Mouse (Mus musculus) fat pad, adult 2 months (tissue): Measurements from ENCODE around the gene Ptprf.

Experiments
- DNase-seq: peaks from one replicate; pipeline ENCODE4 v3.0.0-alpha.2; 2011; ENCODE audit warnings: low read depth, low spot score; ENCODE audit errors: extremely low read depth

The Ptprf gene

DNA sequence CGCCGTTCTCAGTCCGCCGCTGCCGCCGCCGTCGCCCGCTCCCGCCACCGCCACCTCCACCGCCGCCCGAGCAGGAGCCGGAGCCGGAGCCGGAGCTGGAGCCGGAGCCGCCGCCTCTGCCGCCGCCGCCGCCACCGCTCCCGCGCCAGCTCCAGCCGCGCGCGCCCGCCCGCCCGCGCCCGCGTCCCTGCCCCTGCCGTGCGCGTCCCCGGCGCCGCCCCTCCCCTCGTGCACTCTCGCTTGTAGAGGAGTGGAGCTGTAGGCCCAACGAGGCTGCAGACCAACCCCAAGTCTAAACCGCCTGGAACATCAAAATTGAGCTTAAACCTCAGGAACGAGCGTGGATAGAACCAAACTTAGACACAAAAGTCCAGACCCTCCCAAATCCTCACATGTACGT lies at the start of gene Ptprf:
Gene Ptprf, minus strand, starts transcription at position 175 of the 400 bp plus-strand sequence.
- DNase-seq = no peak

DNA sequence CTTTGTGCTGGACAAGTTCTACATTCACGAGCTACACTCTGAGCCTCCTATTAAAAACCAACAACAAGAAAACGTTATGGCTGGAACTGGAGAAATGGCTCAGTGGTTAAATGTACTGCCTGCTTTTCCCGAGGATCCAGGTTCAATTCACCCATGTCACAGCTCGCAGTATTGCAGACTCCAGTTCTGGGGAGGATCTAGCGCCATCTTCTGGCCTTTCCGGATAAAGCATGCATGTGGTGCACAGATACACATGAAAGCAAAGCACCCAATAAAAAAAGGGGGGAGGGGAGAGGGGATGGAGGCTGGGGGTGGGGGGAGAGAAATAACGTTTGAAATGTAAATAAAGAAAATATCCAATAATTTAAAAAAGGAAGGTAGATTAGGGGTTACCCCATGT lies 45.5 kb upstream of the Ptprf start:
- DNase-seq = no peak

DNA sequence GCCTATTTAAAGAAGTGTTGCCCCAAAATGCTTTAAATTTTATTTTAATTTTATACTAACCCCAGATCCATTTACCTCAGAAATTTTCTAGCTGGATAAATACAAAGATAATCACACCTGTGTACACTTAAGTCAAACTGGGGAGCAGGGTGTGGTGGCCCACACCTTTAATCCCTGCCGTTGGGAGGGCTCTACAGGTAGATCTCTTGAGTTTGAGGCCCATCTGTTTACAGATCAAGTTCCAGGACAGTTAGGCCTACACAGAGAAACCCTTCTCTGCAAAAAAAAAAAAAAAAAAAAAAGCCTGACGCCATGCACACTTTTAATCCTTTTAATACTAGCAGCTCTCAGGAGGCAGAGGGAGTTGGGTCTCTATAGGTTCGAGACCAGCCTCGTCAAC lies 44.8 kb upstream of the Ptprf start:
- DNase-seq = no peak

DNA sequence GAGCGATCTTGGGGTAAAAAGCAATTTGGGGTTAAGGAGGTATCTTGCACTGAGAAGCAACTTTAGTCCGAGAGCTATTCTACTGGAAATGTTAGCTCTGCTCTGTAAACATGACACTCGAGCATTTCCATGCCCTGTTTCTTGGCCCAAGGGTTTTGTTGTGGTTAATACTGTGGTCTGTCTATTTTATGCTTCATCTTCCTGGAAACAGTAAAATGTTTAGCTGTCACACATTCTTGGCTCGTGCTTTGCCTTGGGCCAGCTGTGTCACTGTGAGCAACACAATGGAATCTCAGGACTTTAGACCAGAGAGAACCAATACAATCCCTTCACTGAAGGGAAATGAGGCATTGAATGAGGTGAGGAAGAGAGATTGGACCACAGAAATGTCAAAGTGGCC lies 40.6 kb upstream of the Ptprf start:
- DNase-seq = no peak

DNA sequence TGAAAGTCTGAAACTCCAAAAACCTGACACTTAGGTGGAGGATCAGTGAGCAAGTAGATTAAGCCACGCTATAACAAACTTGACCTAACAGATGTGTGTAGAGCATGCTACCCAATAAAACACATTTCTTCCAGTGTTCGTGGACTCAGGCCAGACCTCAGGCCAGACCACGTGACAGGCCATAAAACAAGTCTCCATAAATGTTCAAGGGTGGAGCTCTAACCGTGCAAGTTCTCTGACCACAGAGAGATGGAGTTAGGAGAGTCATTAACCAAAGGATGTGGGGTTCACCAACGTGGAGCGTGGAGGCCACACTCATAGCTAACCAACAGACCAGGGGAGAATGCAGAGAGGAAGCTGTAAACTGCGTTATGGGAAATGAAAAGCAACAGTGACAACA lies 35.3 kb upstream of the Ptprf start:
- DNase-seq = no peak

DNA sequence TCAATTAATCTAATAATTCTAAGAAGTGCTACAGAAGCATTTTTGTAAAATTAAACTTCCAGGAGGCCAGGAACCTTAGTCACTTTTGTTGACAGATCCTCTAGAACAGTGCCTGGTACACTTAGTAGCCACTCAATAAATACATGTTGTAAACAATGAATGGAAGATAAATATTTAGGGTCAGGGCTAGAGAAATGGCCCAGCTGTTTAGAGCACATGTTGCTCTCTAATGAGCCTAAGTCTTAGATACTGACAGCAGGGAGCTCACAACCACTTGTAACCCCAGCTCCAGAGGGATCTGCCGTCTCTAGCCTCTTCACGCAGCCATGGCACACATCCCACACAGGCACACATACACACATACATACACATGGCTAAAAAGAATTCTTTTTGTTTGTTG lies 29.4 kb upstream of the Ptprf start:
- DNase-seq = no peak

DNA sequence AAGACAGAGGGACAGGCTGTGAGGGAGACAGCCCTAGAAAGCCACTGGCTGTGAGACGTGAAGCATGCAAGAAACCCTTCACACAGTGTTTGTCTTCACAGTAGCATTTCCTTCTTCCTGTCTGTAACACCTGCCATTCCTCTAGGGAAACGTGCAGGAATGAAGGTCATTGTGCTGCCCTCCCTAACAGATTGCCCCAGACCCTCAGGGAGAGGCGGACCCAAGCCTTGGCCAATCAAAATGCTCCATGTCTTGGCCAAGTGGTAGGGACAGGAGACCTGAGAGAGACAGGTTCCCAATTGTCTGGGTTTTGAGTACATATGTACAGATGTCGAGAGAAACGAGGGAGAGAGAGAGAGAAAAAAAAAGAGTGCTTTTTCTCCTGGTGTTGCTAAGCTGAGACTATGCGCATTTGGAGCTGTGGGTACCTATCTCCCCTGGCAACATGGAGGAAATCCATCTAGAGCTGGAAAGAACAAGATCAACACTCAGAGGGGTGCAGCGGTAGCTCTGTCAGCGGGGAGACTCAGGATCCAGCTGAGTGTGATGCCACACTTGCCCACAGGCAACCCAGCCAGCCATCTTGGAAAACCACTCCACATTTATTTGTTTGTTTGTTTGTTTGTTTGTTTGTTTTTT lies 28.6 kb upstream of the Ptprf start:
- DNase-seq = no peak

DNA sequence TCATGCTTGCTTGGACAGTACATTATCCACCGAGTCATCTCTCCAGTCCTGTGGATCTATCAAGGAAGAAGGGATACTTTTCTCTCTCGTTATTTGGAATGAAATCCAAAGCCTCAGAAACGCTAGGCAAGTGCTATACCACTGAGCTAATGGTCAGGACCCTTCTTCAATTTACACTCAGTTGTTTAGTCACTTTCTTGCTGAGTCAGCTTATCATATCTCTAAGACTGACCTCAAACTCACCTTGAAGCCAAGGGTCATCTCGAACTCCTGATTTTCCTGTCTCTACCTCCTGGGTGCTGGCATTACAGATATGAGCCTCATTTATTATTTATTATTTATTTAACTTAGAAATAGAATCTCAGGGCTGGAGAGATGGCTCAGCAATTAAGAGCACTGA lies 25.5 kb upstream of the Ptprf start:
- DNase-seq = no peak

DNA sequence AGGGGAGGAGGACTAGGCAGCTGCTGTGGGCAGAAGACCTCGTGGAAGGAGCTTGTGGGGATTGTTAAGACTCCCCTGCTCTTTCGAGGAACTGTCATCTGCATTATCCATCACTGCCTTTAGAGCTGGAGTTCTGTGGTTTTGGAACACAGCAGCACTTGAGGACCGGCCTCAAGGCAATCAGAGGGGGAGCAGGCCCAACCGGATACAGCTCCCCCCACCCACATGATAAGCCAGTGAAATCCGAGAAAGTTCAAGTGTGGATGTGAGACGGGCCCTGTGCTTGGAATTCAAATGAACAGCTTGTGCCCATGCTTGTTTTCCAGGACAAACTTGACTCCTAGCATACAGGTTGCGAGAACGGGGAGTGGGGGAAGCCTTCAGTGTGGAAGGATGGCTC lies 24.1 kb upstream of the Ptprf start:
- no peak for DNase-seq

DNA sequence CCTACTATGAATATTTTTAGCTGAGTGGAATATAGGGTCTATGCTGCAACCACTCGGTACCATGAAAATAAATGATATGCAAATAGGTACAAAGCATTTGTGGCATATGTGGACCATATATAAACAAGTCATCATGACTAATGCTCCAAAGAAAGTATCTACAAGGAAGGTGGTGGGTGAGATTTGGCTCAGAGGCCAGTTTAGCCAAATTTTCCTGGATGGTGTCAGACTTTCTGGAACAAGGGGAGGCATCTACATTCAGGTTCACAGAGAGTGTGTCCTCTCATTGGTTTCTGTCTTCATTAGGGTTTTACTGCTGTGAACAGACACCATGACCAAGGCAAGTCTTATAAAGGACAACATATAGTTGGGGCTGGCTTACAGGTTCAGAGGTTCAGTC lies 19.3 kb upstream of the Ptprf start:
- no peak for DNase-seq

DNA sequence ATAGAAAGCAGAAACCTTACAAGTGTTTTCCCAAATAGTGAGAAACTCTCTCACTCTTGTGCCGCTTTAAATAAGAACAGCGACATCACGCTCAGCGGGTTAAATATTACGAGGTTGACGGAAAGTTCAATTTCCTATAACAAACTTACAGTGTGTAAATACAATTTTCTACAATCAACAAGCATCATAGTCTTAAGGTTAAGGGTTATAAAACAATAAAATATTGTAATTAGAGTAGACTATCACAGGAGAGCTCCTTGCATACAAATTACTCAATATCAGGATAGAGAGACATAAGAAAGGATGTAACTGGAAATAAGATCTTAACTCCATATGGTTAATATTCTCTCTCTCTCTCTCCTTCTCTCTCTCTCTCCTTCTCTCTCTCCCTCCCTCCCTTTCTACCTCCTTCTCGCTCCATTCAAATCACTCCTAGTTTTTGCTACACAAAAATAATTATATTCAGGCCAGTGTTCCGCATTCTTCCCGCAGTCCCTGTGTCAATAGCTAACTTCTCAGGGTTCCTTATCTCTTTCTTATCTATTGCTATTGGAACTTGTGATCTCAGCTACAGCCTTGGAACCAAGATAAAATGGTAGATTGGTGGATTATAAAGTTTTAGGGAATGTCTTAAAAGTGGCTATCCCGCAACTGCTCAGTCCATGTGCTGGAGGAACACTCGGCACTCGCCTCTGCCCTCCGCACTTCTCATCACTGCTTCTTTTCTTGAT lies 16.5 kb upstream of the Ptprf start:
- no peak for DNase-seq

DNA sequence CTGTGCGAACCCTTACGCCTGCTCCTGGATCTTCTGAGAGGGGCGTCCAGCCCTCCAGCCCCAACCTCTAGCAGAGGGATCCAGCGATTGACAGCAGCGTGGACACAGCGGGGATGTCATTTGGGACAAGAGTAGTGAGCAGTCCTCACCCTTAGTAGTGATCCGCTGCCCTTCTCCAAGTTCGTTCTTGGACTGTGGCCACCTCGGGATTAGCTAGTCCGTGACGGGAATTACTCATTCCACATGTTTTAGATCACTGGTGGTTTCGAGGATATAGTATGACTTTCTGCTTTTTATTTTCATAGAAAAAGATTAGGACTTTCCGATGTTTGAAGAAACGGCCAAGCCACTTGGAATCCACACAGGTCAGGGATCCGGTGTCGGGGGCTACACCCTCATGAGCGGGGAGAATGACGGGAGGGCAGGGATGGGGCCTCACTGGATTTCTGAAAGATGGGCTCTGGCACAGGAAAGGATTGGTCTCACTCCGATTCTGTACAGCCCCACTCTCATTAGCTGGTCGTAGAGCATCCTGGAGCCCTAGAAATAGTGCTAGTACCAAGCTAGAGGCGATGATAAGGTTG lies 15.0 kb upstream of the Ptprf start:
- no peak for DNase-seq

DNA sequence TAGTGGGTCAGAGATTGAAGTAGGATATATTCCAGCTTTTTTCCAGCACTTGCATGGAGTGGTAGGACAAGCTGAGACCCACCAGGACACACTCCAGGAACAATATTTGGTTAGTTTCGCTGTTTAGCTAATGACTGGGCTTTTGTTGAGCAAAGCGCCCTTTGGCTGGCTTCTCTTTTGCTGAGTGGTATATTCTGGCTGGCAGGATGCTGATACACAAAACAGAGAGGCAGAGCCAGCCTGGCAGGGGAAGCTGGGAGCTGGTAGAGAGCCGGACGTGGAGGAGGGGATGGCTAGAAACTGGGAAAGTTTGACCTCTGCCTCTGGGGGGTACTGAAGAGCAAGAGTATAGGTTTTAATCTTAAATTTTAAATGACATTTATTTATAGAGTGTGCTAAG lies 13.8 kb upstream of the Ptprf start:
- DNase-seq = no peak

DNA sequence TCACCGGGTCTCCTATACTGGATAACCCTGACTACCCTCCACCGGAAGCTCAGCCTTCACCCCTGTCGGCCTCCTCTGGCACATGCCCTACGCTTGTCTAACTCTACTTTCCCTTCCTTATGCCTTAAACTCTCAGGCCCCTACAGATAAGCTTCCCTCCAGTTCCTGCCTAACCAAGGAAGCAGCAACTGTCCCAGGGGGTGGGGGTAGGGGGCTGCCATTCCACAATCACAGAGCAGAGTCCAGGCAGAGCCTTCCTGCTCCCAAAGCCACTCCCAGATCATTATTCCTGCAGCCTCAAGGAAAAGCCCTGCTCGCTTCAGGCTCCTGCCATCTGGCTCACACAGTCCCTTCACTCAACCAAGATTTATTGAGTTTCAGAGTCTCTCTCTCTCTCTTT lies 6.6 kb upstream of the Ptprf start:
- DNase-seq = no peak

DNA sequence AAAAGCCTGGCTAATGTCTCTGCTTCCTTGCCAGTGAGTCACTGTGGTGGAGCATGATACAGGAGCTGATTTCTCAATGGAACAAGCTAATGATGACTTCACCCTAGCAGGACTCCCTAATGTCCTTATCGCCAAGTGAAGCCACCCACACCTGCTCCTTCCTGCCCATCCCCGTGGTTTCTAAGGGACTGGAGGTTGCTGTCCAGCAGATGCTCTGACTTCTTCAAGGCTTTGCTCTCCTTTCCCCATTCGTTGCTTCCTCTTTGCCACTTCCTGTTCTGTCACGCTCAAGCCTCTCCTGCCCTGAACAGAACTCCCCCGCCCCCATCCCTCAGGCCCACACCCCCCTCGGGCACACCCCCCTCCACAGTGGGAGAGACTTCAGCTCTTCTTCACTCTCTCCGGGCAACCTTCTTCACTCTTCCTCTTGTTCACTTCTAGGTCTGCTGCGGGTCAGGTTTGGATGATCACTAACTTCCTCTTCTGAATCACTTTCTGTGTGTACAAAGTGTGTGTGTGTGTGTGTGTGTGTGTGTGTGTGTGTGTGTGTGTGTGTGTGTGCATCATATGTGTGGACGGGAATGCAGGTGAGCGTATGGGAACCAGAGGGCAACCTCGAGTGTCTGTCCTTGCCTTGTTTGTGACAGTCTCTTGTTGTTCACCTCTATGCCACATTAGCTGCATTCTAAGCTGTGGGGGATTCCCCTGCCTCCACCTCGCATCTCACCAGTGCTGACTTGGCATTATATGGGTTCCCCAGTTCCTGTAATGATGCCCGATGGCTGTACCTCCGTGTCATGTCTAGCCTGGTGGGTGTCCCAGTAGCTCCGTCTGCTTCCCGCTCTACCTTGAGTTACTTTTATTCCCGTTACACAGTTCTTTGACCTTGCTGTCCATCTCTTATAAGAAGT lies 4.7 kb upstream of the Ptprf start:
- no peak for DNase-seq

DNA sequence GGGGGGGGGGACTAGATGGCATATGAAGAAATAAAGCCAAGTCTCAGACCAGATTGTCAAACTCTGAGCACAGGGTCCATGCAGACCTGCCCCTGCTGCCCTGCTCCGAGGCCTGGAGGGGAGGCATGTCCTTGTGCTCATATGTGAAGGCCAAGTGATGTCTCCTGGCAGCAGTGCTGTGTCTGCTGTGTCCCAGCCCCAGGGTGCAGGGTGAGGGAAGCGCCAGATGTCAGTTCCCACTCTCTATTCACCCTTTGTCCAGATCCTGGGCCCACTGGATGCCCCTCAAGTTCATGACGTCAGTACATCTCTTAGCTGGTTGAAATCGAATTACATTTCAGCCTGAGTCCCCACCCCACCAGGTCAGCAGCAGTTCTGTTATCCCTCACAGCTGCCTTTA lies 3.6 kb upstream of the Ptprf start:
- no peak for DNase-seq

DNA sequence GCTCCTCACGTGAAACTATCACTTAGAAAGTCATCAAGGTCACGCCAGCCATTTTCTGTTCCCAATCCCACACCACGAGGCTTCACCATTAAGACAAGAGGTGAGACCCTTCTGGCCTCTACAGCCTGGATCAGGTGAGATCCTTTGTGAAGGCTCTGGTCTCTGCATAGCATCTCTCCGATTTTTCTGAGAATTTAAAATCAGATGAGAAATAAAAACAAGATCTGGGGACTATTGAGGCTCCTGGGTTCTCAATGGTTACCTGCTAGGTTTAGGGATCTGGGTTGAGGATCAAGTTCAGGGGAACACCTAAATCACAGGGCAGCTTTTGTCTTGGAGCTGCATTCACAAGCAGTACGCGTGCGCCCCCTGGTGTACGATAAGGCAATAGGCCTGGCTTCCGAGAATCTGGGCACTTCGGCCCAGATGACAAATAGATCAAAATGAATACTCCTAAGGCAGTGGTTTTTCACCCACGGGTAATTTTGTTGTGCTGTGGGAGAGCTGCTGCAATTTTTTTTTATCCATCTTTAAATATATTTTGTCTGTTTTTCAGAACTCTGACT lies 1.6 kb upstream of the Ptprf start:
- DNase-seq = no peak

DNA sequence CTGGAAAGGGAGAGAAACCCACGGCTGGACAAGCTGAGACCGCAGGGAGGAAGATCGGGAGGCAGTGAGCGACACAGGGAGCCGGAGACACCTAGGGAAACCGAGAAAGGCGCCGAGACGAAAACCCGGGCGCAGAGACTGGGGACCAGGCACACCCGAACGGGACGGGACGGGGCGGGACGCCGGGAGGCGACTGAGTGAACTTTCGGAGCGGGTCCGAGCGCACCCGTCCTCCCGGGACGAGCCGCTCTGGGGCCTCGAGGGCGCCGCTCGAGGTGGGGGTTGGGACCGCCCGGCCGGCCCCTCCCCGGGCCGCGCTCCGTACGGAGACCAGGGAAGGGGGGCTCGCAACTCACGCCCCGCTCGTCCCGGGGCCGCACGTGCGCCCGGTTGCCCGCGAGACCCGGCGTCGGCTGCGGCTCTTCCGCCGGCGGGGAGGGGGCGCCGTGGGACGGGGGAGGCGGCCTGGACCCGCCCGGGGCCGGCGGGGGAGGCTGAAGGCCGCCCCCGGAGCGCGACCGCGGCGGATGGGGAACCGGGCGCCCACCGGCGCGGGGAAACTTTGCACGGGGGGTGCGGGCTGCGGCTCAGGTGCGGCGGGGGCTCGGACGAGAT lies 682 bp downstream of the Ptprf start:
- DNase-seq = no peak

DNA sequence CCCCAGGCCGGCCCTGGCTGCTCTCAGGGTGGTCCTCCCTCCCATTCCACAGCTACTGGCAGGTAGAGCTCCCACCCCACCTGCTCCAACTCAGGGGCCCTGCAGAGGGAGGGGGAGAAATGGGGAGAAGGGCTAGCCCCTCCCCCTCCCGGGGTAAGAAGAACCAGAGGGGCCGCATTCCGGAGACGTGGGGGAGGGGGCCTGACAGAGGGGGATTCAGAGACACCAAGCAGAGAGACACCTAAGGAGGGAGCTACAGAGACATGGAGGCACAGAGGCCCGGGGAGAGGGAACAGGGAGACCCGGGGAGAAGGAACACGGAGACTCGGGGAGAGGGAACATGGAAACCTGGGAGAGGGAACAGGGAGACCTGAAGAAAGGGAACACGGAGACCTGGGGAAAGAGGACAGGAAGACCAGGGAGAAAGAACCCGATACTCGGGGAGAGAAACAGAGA lies 1.2 kb downstream of the Ptprf start:
- DNase-seq = no peak

DNA sequence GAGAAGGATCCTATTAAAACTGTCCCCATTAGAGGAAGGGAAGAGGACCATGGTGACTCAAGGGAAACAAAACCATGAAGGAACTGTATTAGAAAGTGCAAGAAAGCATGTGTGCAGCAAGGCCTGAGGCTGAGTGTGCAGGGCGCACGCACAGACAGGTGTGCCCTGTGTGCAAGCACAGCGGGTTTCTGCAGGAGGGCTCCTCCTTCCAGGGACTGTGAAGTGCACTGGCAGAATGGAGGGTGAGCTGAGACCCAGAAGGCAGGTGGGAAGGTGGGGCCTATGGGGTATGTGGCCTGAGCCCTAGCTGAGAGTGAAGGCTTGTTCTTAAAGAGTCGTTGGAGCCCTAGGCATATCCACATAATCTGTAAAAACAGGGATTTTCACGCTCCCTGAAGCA lies 1.9 kb downstream of the Ptprf start:
- no peak for DNase-seq

DNA sequence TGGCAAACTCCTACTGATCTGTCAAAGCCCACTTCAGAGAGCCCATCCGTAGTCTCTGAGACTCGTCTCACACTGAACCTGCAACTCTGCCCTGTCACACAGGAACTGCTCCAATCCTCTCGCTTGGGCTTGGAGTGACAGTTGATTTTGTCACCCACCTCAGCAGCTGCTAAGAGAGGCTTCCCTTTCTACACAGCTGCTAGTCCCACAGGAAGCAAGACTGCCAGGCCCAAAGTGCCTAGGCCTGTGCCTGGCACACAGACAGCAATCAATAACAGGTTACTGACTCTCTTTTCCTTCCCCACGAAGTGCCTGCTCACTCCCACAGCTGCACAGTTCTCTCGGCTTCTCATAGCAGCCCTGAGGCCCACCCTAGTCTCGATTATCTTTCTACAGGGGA lies 2.7 kb downstream of the Ptprf start:
- no peak for DNase-seq
